Mouse (Mus musculus) left cerebral cortex, postnatal 25 days (tissue): Measurements from ENCODE around the gene Dmrtc2. TPM values are rescaled to one million over a fixed set of nuclear protein-coding genes. Genes with fewer than 3 reads are reported as not detected.
"Not testable (repeated sequence)": the region's sequence is repeated elsewhere in the genome, so short reads cannot be mapped to it uniquely, and the experiment has no call there.

Source experiments
- DNase-seq, 2 experiments: peaks; one replicate each; pipeline ENCODE4 v3.0.0; 2022; ENCODE audit warnings: low spot score in 2 of 2, mixed read lengths in 1 of 2
- intact Hi-C: fragments of 180-260 bp; cut with DNase I; formaldehyde crosslinking; loops from one replicate; pipeline ENCODE4 v1.15.1; 2025
- total RNA-seq, 2 experiments: library from RNA; stranded (reverse); gene quantifications; 2 replicates each; pipeline ENCODE4 v1.2.3; 2021

The Dmrtc2 gene
- not detected for total RNA-seq

DNA sequence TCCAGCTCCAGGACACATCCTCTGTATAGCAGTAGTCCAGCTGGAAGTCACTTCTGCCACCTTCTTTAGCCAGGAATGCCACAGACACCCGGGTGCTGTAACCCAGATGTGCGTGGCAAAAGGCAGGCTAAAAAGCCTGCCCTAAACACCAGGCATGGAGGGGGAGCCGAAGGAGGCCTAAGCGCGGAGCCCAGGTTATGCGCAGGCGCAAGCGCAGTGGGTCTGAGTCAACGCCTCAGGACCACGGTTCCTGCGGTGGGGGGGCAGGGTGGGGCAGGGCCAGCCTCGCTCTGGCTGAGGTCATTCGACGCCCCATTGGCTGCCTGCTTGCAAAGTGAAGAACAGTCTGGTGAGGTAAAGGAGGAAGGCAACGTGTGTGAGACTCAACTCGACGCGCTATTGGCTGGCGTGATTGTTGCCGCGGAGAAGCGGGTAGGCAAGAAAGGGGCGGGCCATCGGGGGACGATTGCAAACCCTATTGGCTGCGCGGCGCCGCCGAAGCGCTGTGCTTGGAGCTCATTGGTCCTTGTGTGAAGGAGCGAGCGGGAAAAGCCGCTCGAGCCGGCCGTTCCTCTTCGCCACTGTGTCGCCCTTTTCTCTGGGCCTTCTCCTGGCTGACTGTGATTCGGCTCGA, at the start of gene Dmrtc2, which contains the start of gene Lypd4:
TSS of gene Dmrtc2 (plus strand) at position 526 of the 634 bp plus-strand sequence.
TSS of gene Lypd4 (minus strand) at position 410 of the 634 bp plus-strand sequence.
- intact Hi-C loops = no loop called here
- no peak for DNase-seq

DNA sequence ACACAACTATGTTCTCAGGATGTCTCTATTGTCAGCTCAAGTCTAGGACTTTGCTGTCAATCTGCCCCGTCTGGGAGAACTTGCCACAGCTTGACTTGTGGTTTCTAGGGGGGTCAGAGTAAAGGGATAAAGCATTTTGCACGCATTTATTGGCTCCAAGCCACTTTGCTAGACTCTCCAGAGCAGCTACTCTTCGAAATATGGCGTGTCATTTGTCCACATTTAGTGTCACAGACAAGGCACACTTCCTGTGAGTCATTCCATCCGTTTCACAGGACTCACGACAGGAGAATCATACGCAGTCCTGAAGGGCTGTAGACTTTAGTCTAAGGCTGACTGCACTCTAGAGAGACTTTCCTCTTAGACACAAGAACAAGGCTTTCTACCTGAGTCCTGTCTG, 45.4 kb upstream of the Dmrtc2 start:
- intact Hi-C loops = no loop called here
- DNase-seq = no peak

DNA sequence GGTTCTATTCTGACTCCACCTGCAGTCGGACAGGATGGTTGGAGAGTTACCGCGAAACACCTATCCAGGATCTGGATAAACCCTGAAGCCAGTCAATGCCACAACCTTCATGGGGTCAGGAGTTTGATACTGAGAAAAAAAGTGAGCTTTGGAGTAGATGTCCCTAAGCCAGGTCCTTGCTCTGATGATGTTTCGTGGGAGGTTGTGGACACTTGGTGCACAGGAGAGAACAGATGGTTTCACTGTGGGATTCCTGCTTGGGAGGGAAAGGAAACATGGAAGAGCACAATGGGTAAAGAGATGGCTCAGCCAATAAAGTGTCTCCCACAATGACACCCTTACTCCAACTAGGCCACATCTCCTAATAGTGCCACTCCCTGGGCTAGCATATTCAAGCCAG, 42.7 kb upstream of the Dmrtc2 start:
- intact Hi-C loops = no loop called here
- no peak for DNase-seq

- intact Hi-C loops = loop anchor here (5.0 kb wide), 1 partner anchor 738 kb away; no protein-coding TSS in a partner anchor
- not testable (repeated sequence) for DNase-seq
Measured at GRCm38 (mm10) chr7:24838732-24839409, 31.0 kb upstream of the Dmrtc2 start.

DNA sequence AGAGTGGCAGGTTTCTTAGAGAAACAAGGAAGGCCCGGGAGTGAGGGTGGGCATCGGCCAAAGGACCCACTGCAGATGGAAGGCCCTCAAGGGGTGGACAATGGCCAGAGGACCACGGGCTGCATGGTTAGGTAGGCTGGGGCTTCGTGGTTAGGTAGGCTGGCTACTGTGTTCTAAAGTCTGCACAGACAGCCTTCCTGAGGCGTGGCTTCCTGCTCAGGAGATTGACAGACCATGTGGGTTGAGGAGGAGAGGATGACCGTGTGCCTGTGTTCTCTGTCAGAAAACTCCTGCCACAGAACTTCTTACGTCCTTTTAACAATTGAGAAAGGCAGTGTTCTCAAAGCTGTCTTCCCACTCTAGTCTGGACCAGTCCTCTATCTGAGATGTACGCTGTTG, 30.4 kb upstream of the Dmrtc2 start:
- DNase-seq = no peak
- intact Hi-C loops = loop anchor here (5.0 kb wide), 1 partner anchor 738 kb away; no protein-coding TSS in a partner anchor

DNA sequence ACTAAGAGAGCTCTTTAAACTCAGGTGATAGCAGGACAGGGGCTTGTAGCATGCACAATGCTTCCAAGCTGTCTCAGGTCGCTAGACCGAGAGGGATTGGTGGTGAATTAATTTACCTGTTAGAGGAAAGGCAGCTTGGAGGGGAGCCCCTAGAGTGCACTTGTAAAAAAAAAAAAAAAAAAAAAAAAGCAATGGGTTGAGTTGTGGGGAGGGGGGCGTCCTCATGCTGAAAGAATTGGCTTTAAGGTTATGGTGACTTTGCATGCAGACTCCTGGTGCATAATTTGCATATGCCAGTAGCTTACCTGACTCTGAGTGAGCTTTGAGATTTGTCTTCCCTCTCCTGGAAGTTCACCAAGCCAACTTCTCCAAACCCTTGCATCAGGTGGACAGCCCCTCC, 29.5 kb upstream of the Dmrtc2 start:
- no peak for DNase-seq
- intact Hi-C loops = no loop called here

GRCm38 (mm10) chr7:24841009-24841408, 28.8 kb upstream of the Dmrtc2 start:
- DNase-seq = no peak
- intact Hi-C loops = no loop called here

DNA sequence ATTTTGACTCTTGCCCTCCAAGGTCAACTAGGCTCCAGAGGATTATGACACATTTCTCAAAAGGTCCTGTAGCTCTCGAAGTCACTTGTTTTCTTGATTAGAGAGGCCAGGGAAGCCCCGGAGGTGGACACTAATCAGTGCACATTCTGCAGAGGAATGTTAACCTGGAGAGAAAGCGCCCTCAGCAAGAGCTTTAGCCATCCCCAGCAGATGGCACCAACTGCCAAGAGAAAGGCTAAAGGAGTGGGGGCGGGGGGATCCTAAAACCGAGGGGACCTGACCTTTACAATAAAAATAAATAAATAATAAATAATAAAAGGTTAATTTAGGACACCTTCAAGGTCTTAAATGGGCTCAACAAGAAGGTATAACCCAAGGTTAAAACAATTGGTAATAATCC, 25.7 kb upstream of the Dmrtc2 start:
- DNase-seq = no peak
- intact Hi-C loops = no loop called here

DNA sequence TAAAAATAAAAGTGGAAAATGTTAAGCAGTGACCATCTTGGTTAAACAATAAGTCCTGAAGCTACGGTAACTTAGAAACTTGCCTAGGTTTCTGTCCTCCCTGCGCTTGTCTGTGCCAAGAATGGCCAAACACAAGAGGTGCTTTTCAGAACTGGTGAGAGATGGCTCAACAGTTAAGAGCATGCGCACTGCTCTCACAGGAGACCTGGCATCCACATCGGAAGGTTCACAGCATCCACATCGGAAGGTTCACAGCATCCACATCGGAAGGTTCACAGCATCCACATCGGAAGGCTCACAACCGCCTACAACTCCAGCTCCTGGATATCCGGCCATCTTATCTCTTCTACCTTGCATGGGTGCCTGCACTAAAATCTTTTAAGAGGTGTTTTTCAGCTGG, 24.7 kb upstream of the Dmrtc2 start:
- intact Hi-C loops = no loop called here
- no peak for DNase-seq

DNA sequence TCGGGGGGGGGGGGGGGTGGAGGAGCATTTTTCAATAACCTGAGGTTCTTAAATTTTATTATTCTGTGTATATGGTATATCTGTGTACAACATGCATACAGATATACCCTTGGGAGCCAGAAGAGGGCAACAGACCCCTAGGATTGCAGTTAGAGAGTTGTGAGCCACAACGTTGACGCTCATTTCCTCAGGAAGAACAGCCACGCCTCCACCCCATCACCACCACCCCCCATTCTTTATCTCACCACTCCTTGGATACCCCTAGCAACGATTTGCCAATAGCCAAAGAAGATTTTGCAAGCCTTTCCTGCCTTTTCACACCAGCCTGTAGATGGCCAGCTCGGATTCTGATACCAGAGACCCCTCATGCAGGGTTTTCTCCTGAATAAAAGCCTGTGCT, 24.1 kb upstream of the Dmrtc2 start:
- intact Hi-C loops = no loop called here
- DNase-seq = no peak

DNA sequence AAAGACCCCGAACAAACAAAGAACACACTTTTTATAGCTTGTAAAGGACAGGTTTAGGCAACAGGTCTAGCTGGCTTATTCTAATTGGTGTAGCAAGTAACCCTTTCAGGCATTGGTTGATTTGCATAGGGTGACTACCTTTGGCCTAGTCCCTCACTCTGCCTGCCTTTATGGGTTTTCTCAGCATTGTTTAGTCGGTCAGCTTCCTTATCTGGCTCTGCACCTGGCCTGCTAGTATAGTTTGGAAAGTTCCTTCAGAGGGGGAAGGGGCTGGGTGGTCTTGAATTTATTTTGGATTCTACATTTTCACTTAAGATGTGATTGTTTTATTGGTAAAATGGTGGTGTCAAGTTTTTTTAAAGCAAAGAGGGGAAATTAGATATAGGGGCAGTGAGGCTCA, 23.3 kb upstream of the Dmrtc2 start:
- DNase-seq, intact Hi-C loops: not testable (repeated sequence)

DNA sequence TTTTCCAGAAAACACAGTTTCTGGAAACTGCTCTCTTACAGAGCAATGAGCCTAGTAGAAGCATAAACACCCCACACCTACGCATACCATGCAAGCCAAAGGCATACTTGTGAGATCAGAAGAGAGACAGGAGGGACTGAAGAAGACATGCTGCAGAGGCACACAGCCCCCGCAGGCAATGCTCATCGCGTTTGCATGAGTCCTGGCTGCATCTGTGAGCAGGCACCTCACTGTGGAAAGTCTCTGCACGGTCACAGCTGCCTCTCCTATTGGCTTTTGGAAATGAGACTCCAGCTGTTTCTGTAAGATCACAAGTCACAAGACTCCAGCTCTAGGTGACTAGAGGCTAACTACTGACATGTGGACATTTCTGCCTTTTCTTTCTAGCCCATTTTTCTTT, 19.7 kb upstream of the Dmrtc2 start:
- DNase-seq = peak; percentile 65 to 88
- intact Hi-C loops = no loop called here

GRCm38 (mm10) chr7:24850899-24851303, 19.0 kb upstream of the Dmrtc2 start:
- intact Hi-C loops = no loop called here
- peak in 1 of 2 experiments; percentile 21 for DNase-seq

DNA sequence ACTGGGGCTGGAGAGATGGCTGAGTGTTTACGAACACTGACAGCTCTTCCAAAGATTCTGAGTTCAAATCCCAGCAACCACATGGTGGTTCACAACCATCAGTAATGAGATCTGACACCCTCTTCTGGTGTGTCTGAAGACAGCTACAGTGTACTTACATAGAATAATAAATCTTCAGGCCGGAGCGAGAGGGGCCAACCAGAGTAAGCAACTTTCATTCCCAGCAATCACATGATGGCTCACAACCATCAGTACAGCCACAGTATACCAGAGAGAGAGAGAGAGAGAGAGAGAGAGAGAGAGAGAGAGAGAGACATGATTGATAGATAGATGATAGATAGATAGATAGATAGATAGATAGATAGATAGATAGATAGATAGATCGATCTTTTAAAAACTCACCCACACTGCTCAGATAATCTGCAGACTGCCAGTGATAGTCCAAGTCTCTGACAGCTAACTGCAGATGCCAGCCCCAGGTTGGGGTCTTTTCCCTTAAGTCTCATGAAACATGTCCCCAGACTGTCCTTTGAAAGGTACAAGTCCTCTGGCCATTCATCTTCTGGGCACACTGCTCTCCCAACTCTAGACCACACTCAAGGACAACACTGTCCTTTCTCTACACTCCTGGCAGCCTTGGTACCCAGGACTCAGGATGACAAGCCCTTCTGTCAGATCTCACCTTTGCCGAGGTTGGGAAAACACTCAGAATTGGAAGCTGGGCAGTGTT, 18.1 kb upstream of the Dmrtc2 start:
- DNase-seq = no peak
- intact Hi-C loops = no loop called here

GRCm38 (mm10) chr7:24852557-24853232, 17.2 kb upstream of the Dmrtc2 start:
- intact Hi-C loops = no loop called here
- no peak for DNase-seq

- intact Hi-C loops = no loop called here
- no peak for DNase-seq
Measured at GRCm38 (mm10) chr7:24853233-24853563, 16.7 kb upstream of the Dmrtc2 start.

- intact Hi-C loops = no loop called here
- no peak for DNase-seq
Measured at GRCm38 (mm10) chr7:24853695-24854094, 16.2 kb upstream of the Dmrtc2 start.

DNA sequence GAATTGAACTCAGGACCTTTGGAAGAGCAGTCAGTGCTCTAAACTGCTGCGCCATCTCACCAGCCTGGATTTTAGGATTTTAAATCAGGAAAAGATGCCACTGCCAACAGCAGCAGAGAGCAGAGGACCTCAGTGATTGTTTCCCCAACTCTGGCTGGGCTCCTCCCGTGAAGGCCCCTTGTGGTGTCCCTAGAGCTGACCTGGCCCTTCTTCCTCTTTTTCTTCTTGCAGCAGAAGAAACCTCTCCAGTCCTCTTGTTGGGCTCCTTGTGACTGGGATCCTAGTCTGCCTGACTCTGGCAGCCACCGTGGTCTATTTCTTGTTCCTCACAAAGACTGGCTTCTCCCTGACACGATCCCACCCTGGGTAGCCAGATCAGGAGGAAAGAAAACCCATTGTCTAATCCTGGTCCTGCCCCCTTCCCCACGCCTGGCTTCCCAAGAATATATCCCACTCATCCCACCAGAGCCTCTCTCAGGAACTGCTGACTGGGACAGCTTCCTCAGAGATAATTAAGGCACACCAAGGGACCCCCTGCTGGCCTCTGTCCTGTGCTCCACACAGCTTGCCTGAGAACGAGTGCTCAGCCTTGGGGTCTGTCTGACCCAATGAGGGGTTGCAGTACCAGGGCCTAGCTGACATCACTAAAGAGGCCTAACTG, 13.3 kb upstream of the Dmrtc2 start:
- intact Hi-C loops = no loop called here
- no peak for DNase-seq

DNA sequence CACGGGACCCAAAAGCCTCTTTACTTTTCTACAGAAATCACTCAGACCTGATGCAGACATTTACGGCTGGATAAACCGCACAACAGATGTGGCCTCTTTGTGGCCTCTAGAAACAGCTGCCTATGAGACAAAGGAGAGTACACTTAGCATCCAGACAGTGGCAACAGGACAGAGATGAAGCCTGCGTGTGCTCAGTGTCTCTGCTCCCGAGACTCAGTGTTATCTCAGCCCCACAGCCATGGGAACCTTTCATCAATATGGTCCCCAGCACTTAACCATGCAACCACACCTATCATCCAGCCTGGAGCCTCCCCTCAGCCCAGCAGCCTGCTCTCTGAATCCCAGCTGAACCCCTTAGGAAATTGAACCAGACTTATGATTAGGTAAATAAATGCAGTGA, 10.6 kb upstream of the Dmrtc2 start:
- intact Hi-C loops = no loop called here
- no peak for DNase-seq

DNA sequence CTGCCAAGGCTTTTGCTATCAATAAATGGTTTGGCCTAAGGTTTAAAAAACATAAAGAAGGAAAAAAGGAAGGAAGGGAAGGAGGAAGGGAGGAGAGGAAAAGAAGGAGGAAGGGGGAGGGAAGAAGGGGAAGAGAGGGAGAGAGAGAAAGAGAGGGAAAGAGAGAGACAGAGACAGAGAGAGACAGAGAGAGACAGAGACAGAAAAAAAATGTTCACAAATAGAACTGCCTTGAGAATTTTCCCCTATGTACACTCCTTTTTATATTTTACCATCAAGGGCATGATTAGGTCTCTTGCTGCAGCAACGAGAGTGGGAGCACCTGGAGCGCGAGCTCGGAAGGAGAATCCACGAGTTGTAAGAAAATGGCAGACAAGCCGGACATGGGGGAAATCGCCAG, 7.9 kb upstream of the Dmrtc2 start, which contains the start of gene Gm9844:
TSS of gene Gm9844 (plus strand) at position 301 of the 400 bp plus-strand sequence.
- DNase-seq = no peak
- intact Hi-C loops = no loop called here
